Mouse (Mus musculus) heart, embryonic 13.5 days (tissue): Measurements from ENCODE around the gene Hoxd3. TPM values are rescaled to one million over a fixed set of nuclear protein-coding genes. Genes with fewer than 3 reads are reported as not detected.
A peak's percentile ranks its signal among the peaks of the same experiment; 100 is the strongest.

Experiments
- ATAC-seq: fragments of 200-750 bp; cut with Nextera tagmentation; 2 replicates; pipeline ENCODE4 v1.8.0; 2017; ENCODE audit warnings: moderate TSS enrichment; ENCODE audit not compliant: insufficient number of reproducible peaks, low FRiP score, low TSS enrichment; ENCODE audit errors: extremely low read depth
- H3K27ac ChIP-seq: fragments of 300-500 bp; sonication (generic); replicated peaks from 2 replicates; pipeline ENCODE4 v1.5.1; 2015; ENCODE audit warnings: moderate library complexity, mild to moderate bottlenecking, inconsistent platforms
- H3K27me3 ChIP-seq: fragments of 300-500 bp; sonication (generic); replicated peaks from 2 replicates; pipeline ENCODE4 v1.6.1; 2015; ENCODE audit warnings: mild to moderate bottlenecking, inconsistent platforms
- H3K36me3 ChIP-seq: fragments of 300-500 bp; sonication (generic); 2 replicates; pipeline ENCODE4 v1.6.1; 2015; ENCODE audit warnings: mild to moderate bottlenecking, inconsistent platforms
- H3K4me1 ChIP-seq: fragments of 300-500 bp; sonication (generic); 2 replicates; pipeline ENCODE4 v1.6.1; 2015; ENCODE audit warnings: inconsistent platforms
- H3K4me2 ChIP-seq: fragments of 300-500 bp; sonication (generic); 2 replicates; pipeline ENCODE4 v1.6.1; 2015; ENCODE audit warnings: inconsistent platforms, mild to moderate bottlenecking, moderate library complexity
- H3K4me3 ChIP-seq: fragments of 300-500 bp; sonication (generic); 2 replicates; pipeline ENCODE4 v1.5.1; 2015; ENCODE audit warnings: moderate library complexity, mild to moderate bottlenecking, inconsistent platforms
- H3K9ac ChIP-seq: fragments of 300-500 bp; sonication (generic); 2 replicates; pipeline ENCODE4 v1.6.1; 2015; ENCODE audit warnings: inconsistent platforms, mild to moderate bottlenecking, moderate library complexity
- H3K9me3 ChIP-seq: fragments of 300-500 bp; sonication (generic); 2 replicates; pipeline ENCODE4 v1.6.1; 2016; ENCODE audit warnings: inconsistent platforms
- WGBS: fragments of 180-500 bp; shearing (Covaris S2); methylation state at CpG from one replicate; pipeline ENCODE4 v1.1.7; 2015; ENCODE audit warnings: mixed read lengths; 5-methylcytosine and 5-hydroxymethylcytosine counted together
- polyA plus RNA-seq: library from polyadenylated mRNA; unstranded; fragments of >200 nt; fragmentation: Nextera tagmentation; extraction: Ambion mirVana; gene quantifications from 2 replicates; pipeline ENCODE4 v1.2.1, GENCODE M21; 2015

Hoxd3 gene
- polyA plus RNA-seq, 1 experiment from 2014 or later: 0.74 TPM

- Histone ChIP-seq H3K4me2 (no peak overlapping the region), H3K27me3 (peaks cover 100% of the 10 kb centered on the region), H3K36me3 (no peaks in the 10 kb centered on the region), H3K9me3 (no peaks in the 10 kb centered on the region), H3K4me1 (peaks cover 18% of the 10 kb centered on the region), H3K4me3 (no peak overlapping the region), H3K27ac (no peak overlapping the region), H3K9ac (no peak overlapping the region)
- ATAC-seq: no peak
- 1% methylated on average over 34 of the region's 34 CpGs for WGBS
Measured at GRCm38 (mm10) chr2:74696442-74697335, 15.0 kb upstream of the Hoxd3 start.

GRCm38 (mm10) chr2:74697567-74698121 is 14.1 kb upstream of the Hoxd3 start, which contains the start of gene Hoxd9:
Gene Hoxd9 (plus strand): TSS chr2:74697727.
- Histone ChIP-seq H3K9ac (peak within 1 kb of the TSS; percentile 58; the same call in 1 of the 2 replicates), H3K9me3 (no peaks in the 10 kb centered on the region), H3K4me1 (peaks cover 14% of the 10 kb centered on the region), H3K27me3 (peaks cover 100% of the 10 kb centered on the region), H3K27ac (no peak within 1 kb of the TSS), H3K4me2 (peak within 1 kb of the TSS; percentile 70), H3K36me3 (no peaks in the 10 kb centered on the region), H3K4me3 (peak within 1 kb of the TSS; percentile 47)
- no peak for ATAC-seq
- WGBS: 2% methylated on average over 43 of the region's 43 CpGs

GRCm38 (mm10) chr2:74698201-74699052 is 13.3 kb upstream of the Hoxd3 start:
- Histone ChIP-seq H3K4me2 (peak overlapping the region; percentile 70), H3K27ac (no peak overlapping the region), H3K4me1 (peaks cover 13% of the 10 kb centered on the region), H3K36me3 (no peaks in the 10 kb centered on the region), H3K27me3 (peaks cover 100% of the 10 kb centered on the region), H3K4me3 (peak overlapping the region; percentile 47), H3K9ac (peak overlapping the region; percentile 58; the same call in 1 of the 2 replicates), H3K9me3 (no peaks in the 10 kb centered on the region)
- WGBS: under 1% methylated on average over 78 of the region's 86 CpGs
- no peak for ATAC-seq

DNA sequence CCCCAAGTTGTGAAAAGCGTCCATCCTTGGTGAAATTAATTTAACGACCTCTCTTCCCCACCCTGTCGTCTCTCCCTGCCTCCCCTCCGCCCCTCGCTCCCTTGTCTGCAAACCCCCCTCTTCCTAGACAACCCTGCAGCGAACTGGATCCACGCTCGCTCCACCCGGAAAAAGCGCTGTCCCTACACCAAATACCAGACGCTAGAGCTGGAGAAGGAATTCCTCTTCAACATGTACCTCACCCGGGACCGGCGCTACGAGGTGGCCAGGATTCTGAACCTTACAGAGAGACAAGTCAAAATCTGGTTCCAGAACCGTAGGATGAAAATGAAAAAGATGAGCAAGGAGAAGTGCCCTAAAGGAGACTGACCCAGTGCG is 12.7 kb upstream of the Hoxd3 start:
- WGBS: 2% methylated on average over 17 of the region's 17 CpGs
- H3K4me1 ChIP-seq: peaks cover 13% of the 10 kb centered on the region
- ATAC-seq: no peak
- H3K4me2 ChIP-seq: no peak overlapping the region
- no peak overlapping the region for H3K9ac ChIP-seq
- no peak overlapping the region for H3K27ac ChIP-seq
- H3K9me3 ChIP-seq: no peaks in the 10 kb centered on the region
- peak overlapping the region; percentile 47 for H3K4me3 ChIP-seq
- no peaks in the 10 kb centered on the region for H3K36me3 ChIP-seq
- H3K27me3 ChIP-seq: peaks cover 100% of the 10 kb centered on the region

- peaks cover 100% of the 10 kb centered on the region for H3K27me3 ChIP-seq
- 3% methylated on average over 23 of the region's 23 CpGs for WGBS
Measured at GRCm38 (mm10) chr2:74699664-74700545, 11.8 kb upstream of the Hoxd3 start.

GRCm38 (mm10) chr2:74700546-74701112 is 11.1 kb upstream of the Hoxd3 start:
- H3K4me2 ChIP-seq: no peak overlapping the region
- no peaks in the 10 kb centered on the region for H3K36me3 ChIP-seq
- H3K9me3 ChIP-seq: no peaks in the 10 kb centered on the region
- H3K27ac ChIP-seq: no peak overlapping the region
- no peak for ATAC-seq
- peaks cover 100% of the 10 kb centered on the region for H3K27me3 ChIP-seq
- H3K4me3 ChIP-seq: no peak overlapping the region
- H3K9ac ChIP-seq: no peak overlapping the region
- 3% methylated on average over 22 of the region's 22 CpGs for WGBS
- H3K4me1 ChIP-seq: peaks cover 25% of the 10 kb centered on the region

More at GRCm38 (mm10) chr2:74699664-74700545, 11.8 kb upstream of the Hoxd3 start:
- H3K9me3 ChIP-seq: no peaks in the 10 kb centered on the region
- H3K36me3 ChIP-seq: no peaks in the 10 kb centered on the region
- no peak overlapping the region for H3K4me3 ChIP-seq
- ATAC-seq: no peak
- H3K9ac ChIP-seq: no peak overlapping the region
- peaks cover 18% of the 10 kb centered on the region for H3K4me1 ChIP-seq
- H3K27ac ChIP-seq: no peak overlapping the region
- H3K4me2 ChIP-seq: no peak overlapping the region

GRCm38 (mm10) chr2:74701949-74702819 is 9.5 kb upstream of the Hoxd3 start:
- Histone ChIP-seq H3K27me3 (peaks cover 99% of the 10 kb centered on the region), H3K4me3 (no peak overlapping the region), H3K27ac (no peak overlapping the region), H3K9ac (no peak overlapping the region), H3K9me3 (no peaks in the 10 kb centered on the region), H3K4me1 (peaks cover 28% of the 10 kb centered on the region), H3K4me2 (no peak overlapping the region), H3K36me3 (no peaks in the 10 kb centered on the region)
- no peak for ATAC-seq
- 16% methylated on average over 17 of the region's 17 CpGs for WGBS

GRCm38 (mm10) chr2:74702820-74703219 is 8.9 kb upstream of the Hoxd3 start:
- Histone ChIP-seq H3K9ac (no peak overlapping the region), H3K27ac (no peak overlapping the region), H3K36me3 (no peaks in the 10 kb centered on the region), H3K4me1 (peaks cover 23% of the 10 kb centered on the region), H3K4me3 (no peak overlapping the region), H3K27me3 (peaks cover 99% of the 10 kb centered on the region), H3K4me2 (no peak overlapping the region), H3K9me3 (no peaks in the 10 kb centered on the region)
- ATAC-seq: no peak
- 20% methylated on average over 6 of the region's 6 CpGs for WGBS

- Histone ChIP-seq H3K4me3 (no peak overlapping the region), H3K4me1 (peaks cover 18% of the 10 kb centered on the region), H3K9me3 (no peaks in the 10 kb centered on the region), H3K9ac (no peak overlapping the region), H3K27me3 (peaks cover 99% of the 10 kb centered on the region), H3K36me3 (no peaks in the 10 kb centered on the region), H3K4me2 (no peak overlapping the region), H3K27ac (no peak overlapping the region)
- no peak for ATAC-seq
- WGBS: 9% methylated on average over 10 of the region's 10 CpGs
Measured at GRCm38 (mm10) chr2:74703317-74703716, 8.4 kb upstream of the Hoxd3 start.
